Mouse (Mus musculus) kidney, embryonic 15.5 days (tissue): ENCODE data around the gene Anapc11. TPM values are rescaled to one million over a fixed set of nuclear protein-coding genes. Genes with fewer than 3 reads are reported as not detected.
"Not testable (repeated sequence)": the region's sequence is repeated elsewhere in the genome, so short reads cannot be mapped to it uniquely, and the experiment has no call there.

Source experiments
- ATAC-seq: fragments of 200-750 bp; cut with Nextera tagmentation; replicated peaks from 2 replicates; pipeline ENCODE4 v1.8.0; 2017; ENCODE audit warnings: moderate TSS enrichment; ENCODE audit not compliant: low FRiP score
- H3K27ac ChIP-seq: fragments of 300-500 bp; sonication (generic); 2 replicates; pipeline ENCODE4 v1.5.1; 2015; ENCODE audit warnings: mild to moderate bottlenecking, inconsistent platforms
- H3K27me3 ChIP-seq: fragments of 300-500 bp; sonication (generic); 2 replicates; pipeline ENCODE4 v1.6.1; 2015; ENCODE audit warnings: inconsistent platforms
- H3K36me3 ChIP-seq: fragments of 300-500 bp; sonication (generic); 2 replicates; pipeline ENCODE4 v1.6.1; 2015; ENCODE audit warnings: inconsistent platforms
- H3K4me1 ChIP-seq: fragments of 300-500 bp; sonication (generic); 2 replicates; pipeline ENCODE4 v1.6.1; 2015; ENCODE audit warnings: inconsistent platforms
- H3K4me2 ChIP-seq: fragments of 300-500 bp; sonication (generic); 2 replicates; pipeline ENCODE4 v1.6.1; 2015; ENCODE audit warnings: moderate library complexity, mild to moderate bottlenecking, inconsistent platforms
- H3K4me3 ChIP-seq: fragments of 300-500 bp; sonication (generic); replicated peaks from 2 replicates; pipeline ENCODE4 v1.5.1; 2015; ENCODE audit warnings: mild to moderate bottlenecking, inconsistent platforms
- H3K9ac ChIP-seq: fragments of 300-500 bp; sonication (generic); 2 replicates; pipeline ENCODE4 v1.6.1; 2015; ENCODE audit warnings: mild to moderate bottlenecking, inconsistent platforms
- H3K9me3 ChIP-seq: fragments of 300-500 bp; sonication (generic); replicated peaks from 2 replicates; pipeline ENCODE4 v1.6.1; 2016; ENCODE audit warnings: inconsistent platforms
- WGBS: fragments of 180-500 bp; shearing (Covaris S2); methylation state at CpG from one replicate; pipeline ENCODE4 v1.1.7; 2015; ENCODE audit warnings: mixed read lengths; 5-methylcytosine and 5-hydroxymethylcytosine counted together
- polyA plus RNA-seq: library from polyadenylated mRNA; unstranded; fragments of >200 nt; fragmentation: Nextera tagmentation; extraction: Ambion mirVana; gene quantifications from 2 replicates; pipeline ENCODE4 v1.2.1, GENCODE M21; 2015

Gene Anapc11
- 193 and 206 TPM in 2 replicates for polyA plus RNA-seq

- Histone ChIP-seq H3K27ac (peak within 1 kb of the TSS; percentile 89), H3K9me3 (no peaks in the 10 kb centered on the region), H3K36me3 (peaks cover 71% of the 10 kb centered on the region), H3K4me3 (peak within 1 kb of the TSS; percentile 99), H3K4me2 (peak within 1 kb of the TSS; percentile 92), H3K9ac (peak within 1 kb of the TSS; percentile 92), H3K27me3 (no peaks in the 10 kb centered on the region), H3K4me1 (peaks cover 32% of the 10 kb centered on the region)
- peak; percentile 98 for ATAC-seq
- under 1% methylated on average over 86 of the region's 88 CpGs for WGBS
Observed at GRCm38 (mm10) chr11:120598283-120598989, at the start of gene Anapc11, which contains the start of gene Alyref. Gene Anapc11 (plus strand): TSS chr11:120598421. Gene Alyref (minus strand): TSS chr11:120598365.

DNA sequence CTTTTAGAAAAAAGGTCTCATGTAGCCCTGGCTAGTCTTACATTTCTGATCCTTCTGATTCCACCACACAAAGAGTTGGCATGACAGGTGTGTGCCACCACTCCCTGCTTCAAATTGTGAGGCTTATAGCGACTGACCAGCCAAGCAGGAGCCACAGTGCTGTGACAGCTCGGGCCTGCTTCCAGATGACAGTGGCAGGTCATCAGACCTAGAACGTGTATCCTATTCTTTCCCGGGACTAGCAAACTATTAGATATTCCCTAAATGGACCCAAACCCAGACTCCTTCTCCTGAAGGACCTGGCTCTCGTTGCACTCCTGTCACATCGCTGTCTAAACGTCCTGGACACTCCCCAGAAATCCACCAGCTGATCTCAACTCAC, 49.4 kb upstream of the Anapc11 start:
- peak overlapping the region; percentile 96 for H3K9ac ChIP-seq
- H3K27me3 ChIP-seq, result no peaks in the 10 kb centered on the region
- no peaks in the 10 kb centered on the region for H3K9me3 ChIP-seq
- H3K4me1 ChIP-seq, result peaks cover 42% of the 10 kb centered on the region
- WGBS, result 19% methylated on average over 7 of the region's 7 CpGs
- peak overlapping the region; percentile 97 for H3K4me3 ChIP-seq
- peak overlapping the region; percentile 86 for H3K4me2 ChIP-seq
- peaks cover 23% of the 10 kb centered on the region for H3K36me3 ChIP-seq
- H3K27ac ChIP-seq, result peak overlapping the region; percentile 96
- no peak for ATAC-seq

GRCm38 (mm10) chr11:120549168-120549945, 48.9 kb upstream of the Anapc11 start, which contains the start of gene Mcrip1:
Gene Mcrip1 (minus strand): TSS chr11:120549727.
- Histone ChIP-seq H3K4me3 (peak within 1 kb of the TSS; percentile 97), H3K4me2 (peak within 1 kb of the TSS; percentile 86), H3K4me1 (peaks cover 42% of the 10 kb centered on the region), H3K9me3 (no peaks in the 10 kb centered on the region), H3K9ac (peak within 1 kb of the TSS; percentile 96), H3K36me3 (peaks cover 17% of the 10 kb centered on the region), H3K27me3 (no peaks in the 10 kb centered on the region), H3K27ac (peak within 1 kb of the TSS; percentile 96)
- WGBS, result under 1% methylated on average over 87 of the region's 87 CpGs
- ATAC-seq, result peak; percentile 86

DNA sequence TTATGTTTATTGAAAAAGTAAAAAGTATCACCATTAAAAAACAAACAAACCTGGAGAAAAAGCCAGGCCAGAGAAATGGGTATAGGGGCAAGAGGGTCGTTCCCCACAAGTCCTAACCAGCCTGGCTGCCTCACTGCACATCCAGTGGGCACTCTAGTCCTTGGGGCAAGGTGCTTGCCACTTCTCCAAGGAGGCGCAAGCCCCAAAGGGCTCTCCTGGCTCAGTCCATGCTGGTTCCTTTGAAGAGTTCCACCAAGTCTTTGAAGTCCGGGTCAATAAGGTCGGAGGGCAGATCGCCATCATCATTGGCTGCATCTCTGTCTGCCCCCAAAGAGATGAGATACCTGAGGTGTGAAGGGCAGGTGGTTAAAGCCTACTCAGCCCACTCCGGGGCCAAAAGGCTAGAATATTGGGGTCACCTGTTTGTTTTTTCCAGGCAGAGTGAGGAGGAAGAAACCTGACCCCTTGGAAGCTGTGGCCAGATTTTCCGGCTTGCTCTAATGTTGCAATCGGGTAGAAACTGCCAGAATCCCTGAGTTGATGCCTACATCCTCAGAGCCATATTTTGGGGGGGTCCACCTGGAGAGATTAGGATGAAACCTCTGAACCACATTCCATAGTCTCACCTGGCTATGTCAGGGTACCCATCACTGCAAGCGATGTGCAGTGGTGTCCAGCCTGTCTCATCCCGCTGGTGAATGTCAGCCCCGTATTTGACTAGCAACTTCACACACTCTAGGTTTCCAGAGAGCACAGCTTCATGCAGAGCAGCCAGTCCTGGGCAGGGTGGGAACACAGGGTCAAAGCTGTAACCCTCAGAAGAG, 48.0 kb upstream of the Anapc11 start:
- no peak for ATAC-seq
- Histone ChIP-seq H3K9ac (peak overlapping the region; percentile 96), H3K36me3 (peaks cover 9% of the 10 kb centered on the region), H3K4me1 (peaks cover 38% of the 10 kb centered on the region), H3K27me3 (no peaks in the 10 kb centered on the region), H3K4me3 (peak overlapping the region; percentile 97), H3K27ac (peak overlapping the region; percentile 96), H3K4me2 (peak overlapping the region; percentile 86), H3K9me3 (no peaks in the 10 kb centered on the region)
- WGBS, result 56% methylated on average over 11 of the region's 11 CpGs

GRCm38 (mm10) chr11:120550810-120551440, 47.3 kb upstream of the Anapc11 start, which contains the start of gene Ppp1r27:
Gene Ppp1r27 (minus strand): TSS chr11:120551132.
- Histone ChIP-seq H3K4me1 (peaks cover 31% of the 10 kb centered on the region), H3K4me2 (peak within 1 kb of the TSS; percentile 86), H3K27ac (peak within 1 kb of the TSS; percentile 96), H3K4me3 (peak within 1 kb of the TSS; percentile 97), H3K9ac (peak within 1 kb of the TSS; percentile 96), H3K36me3 (peaks cover 8% of the 10 kb centered on the region), H3K9me3 (no peaks in the 10 kb centered on the region), H3K27me3 (no peaks in the 10 kb centered on the region)
- 89% methylated on average over 28 of the region's 28 CpGs for WGBS
- no peak for ATAC-seq

DNA sequence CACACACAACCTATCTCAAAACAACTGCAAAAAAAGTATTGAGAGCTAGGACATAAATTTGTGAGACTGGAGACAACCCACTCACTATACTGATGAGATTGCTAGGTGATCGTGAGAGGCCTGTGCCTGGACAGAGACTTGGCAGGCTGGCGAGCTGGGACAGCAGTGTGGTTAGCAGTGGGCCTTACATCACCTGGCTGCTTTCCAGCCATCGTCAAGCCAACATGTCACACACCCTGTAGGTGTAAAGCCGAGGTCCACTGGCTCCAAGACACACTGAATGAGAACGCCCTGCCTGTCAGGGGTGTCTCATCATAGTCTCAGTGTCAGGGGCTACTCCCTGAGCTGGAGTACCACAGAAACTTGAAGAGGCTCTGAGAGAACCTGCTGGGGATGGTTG, 45.5 kb upstream of the Anapc11 start:
- no peak for ATAC-seq

DNA sequence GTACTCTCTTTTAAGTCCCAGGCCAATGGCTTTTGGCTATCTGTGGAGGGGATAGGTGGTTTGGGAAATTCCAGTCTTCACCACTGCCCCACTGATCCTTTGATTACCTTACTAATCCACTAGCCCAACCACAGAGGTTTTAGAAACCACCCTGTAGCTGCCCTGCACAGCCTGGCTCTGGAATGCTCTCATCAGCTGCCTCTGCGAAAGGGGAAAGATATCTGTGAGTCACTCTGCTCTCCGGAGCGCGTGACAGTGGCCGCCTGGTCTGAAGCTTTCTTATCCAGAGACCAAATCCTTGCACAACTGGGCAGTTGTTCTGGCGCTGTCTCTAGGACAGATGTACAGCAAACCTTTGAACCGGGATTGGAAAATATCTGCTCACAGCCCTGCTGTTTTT, 43.4 kb upstream of the Anapc11 start:
- H3K27me3 ChIP-seq, result no peaks in the 10 kb centered on the region
- H3K4me3 ChIP-seq, result no peak overlapping the region
- no peaks in the 10 kb centered on the region for H3K9me3 ChIP-seq
- H3K4me1 ChIP-seq, result peaks cover 8% of the 10 kb centered on the region
- no peak overlapping the region for H3K9ac ChIP-seq
- no peak for ATAC-seq
- WGBS, result 80% methylated on average over 7 of the region's 7 CpGs
- no peak overlapping the region for H3K27ac ChIP-seq
- peaks cover 16% of the 10 kb centered on the region for H3K36me3 ChIP-seq
- H3K4me2 ChIP-seq, result no peak overlapping the region

More for the DNA sequence above, 45.5 kb upstream of the Anapc11 start:
- Histone ChIP-seq H3K27me3 (no peaks in the 10 kb centered on the region), H3K4me2 (no peak overlapping the region), H3K9me3 (no peaks in the 10 kb centered on the region), H3K27ac (no peak overlapping the region), H3K9ac (no peak overlapping the region), H3K36me3 (peaks cover 3% of the 10 kb centered on the region; the same call in 1 of the 2 replicates), H3K4me3 (no peak overlapping the region), H3K4me1 (peaks cover 22% of the 10 kb centered on the region)
- 82% methylated on average over 5 of the region's 5 CpGs for WGBS

GRCm38 (mm10) chr11:120555260-120555659, 43.0 kb upstream of the Anapc11 start:
- 74% methylated on average over 2 of the region's 2 CpGs for WGBS
- Histone ChIP-seq H3K9ac (no peak overlapping the region), H3K4me2 (no peak overlapping the region), H3K36me3 (peaks cover 20% of the 10 kb centered on the region), H3K4me1 (peaks cover 4% of the 10 kb centered on the region), H3K27me3 (no peaks in the 10 kb centered on the region), H3K4me3 (no peak overlapping the region), H3K27ac (no peak overlapping the region), H3K9me3 (no peaks in the 10 kb centered on the region)
- ATAC-seq, result no peak

GRCm38 (mm10) chr11:120558843-120559242, 39.4 kb upstream of the Anapc11 start:
- H3K4me3 ChIP-seq, ATAC-seq, H3K27me3 ChIP-seq, H3K9me3 ChIP-seq, H3K9ac ChIP-seq, H3K27ac ChIP-seq, H3K4me2 ChIP-seq, H3K4me1 ChIP-seq: not testable (repeated sequence)
- 91% methylated on average over 6 of the region's 6 CpGs for WGBS
- H3K36me3 ChIP-seq, result peaks cover 56% of the 10 kb centered on the region

DNA sequence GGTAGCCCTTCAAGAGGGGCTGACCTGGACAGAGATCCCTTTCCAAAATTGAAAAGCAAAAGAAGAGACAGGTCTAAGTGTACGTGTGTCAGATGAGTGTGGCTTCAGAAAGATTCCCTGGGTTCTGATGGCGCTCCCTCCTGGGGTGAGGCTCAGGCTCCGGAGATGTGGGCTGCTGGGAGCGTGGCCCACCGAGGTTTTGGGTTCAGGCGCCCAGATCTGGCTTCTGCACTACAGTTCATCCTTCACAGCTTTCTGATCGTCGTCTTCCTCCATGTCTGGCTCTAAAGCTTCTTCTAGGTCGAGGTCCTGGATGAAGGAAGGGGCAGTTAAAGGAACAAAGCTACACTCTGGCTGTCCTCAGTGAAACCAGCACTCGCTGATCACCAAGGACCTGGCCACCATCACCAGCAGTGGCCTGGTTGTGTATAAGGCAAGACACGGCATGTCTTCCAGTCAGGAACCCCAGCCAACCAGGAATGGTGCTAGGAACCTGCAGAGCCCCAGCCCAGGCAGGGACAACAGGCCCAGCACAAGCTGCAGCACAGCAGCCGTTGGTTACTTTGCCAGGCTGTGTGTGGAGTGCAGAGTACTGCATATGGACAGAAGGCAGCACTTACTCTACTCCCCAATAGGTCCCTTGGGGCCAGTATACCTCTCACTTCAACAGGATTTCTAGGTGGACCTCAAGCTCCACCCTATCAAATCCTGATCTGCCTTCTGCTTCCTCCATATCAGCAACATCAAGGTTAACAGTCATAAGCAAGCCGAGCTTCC, 37.1 kb upstream of the Anapc11 start:
- H3K4me1 ChIP-seq, result no peaks in the 10 kb centered on the region
- H3K4me3 ChIP-seq, result no peak overlapping the region
- H3K36me3 ChIP-seq, result peaks cover 79% of the 10 kb centered on the region
- WGBS, result 92% methylated on average over 13 of the region's 13 CpGs
- no peak overlapping the region for H3K4me2 ChIP-seq
- H3K27ac ChIP-seq, result no peak overlapping the region
- H3K9me3 ChIP-seq, result no peaks in the 10 kb centered on the region
- no peak overlapping the region for H3K9ac ChIP-seq
- no peak for ATAC-seq
- H3K27me3 ChIP-seq, result no peaks in the 10 kb centered on the region

- no peak for ATAC-seq
- 92% methylated on average over 13 of the region's 13 CpGs for WGBS
- Histone ChIP-seq H3K9ac (no peak overlapping the region), H3K27ac (no peak overlapping the region), H3K4me1 (no peaks in the 10 kb centered on the region), H3K4me3 (no peak overlapping the region), H3K9me3 (no peaks in the 10 kb centered on the region), H3K36me3 (peaks cover 93% of the 10 kb centered on the region), H3K4me2 (no peak overlapping the region), H3K27me3 (no peaks in the 10 kb centered on the region)
Observed at GRCm38 (mm10) chr11:120562949-120563348, 35.3 kb upstream of the Anapc11 start.
